Mouse (Mus musculus): ENCODE measurements around the gene Nedd9. TPM values are rescaled to one million over a fixed set of nuclear protein-coding genes. Genes with fewer than 3 reads are reported as not detected.

The Nedd9 gene
- total and polyA plus RNA-seq, 3 experiments = 0.15 to 0.25 TPM; not detected in 1

DNA sequence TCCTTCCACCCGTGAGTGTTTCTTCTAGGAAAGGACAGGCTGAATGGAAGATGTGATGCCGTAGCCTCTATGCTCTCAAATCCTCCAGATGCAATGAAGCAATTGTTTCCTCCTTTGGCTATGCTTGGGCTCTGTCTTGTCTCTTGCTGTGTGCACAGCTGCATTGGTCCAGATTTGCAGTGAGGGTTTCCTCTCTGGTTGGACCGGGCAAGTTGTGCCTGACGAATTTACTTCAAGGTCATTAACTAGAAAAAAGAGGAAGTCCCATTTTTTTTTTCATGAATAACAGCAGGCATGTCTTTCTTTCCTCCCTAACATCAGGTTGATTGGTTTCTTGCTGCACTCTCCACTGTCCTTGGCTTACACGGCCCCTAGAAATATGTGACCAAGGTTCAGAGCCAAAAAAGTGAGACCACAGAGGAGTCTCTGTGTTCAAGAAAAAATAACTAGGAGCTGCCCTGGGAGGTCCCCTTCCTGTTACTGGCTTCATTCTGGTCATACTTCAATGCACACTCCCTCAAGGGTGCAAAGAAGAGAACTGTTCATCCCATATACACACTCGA, 84.6 kb downstream of the Nedd9 start:
- Histone ChIP-seq H3K36me3 (ENCODE audit: control insufficient read depth in 1 of 2, insufficient read depth in 2 of 2, low read length in 2 of 2) (no peaks in the 10 kb centered on the region), H3K9me3 (replicated peaks; ENCODE audit: insufficient read depth, low read length) (no peaks in the 10 kb centered on the region), H3K27ac (ENCODE audit: control insufficient read depth, low read depth, low read length) (no peak overlapping the region), H3K27me3 (ENCODE audit: control insufficient read depth in 1 of 2, insufficient read depth in 2 of 2, low read length in 2 of 2) (no peaks in the 10 kb centered on the region), H3K4me3 (ENCODE audit: control insufficient read depth in 1 of 2, insufficient read depth in 1 of 2, low read depth in 2 of 2, low read length in 2 of 2) (no peak overlapping the region), H3K4me1 (ENCODE audit: control insufficient read depth in 1 of 2, insufficient read depth in 2 of 2, low read length in 2 of 2) (no peaks in the 10 kb centered on the region), H3K79me2 (ENCODE audit: control insufficient read depth, insufficient read depth, low read length, poor library complexity) (no peaks in the 10 kb centered on the region), H3K9ac (ENCODE audit: control insufficient read depth, low read depth, low read length, poor library complexity, severe bottlenecking) (no peak overlapping the region)
- 0 out of 2 replicates have a peak, but pooled peaks have one; percentile 38 for TF ChIP-seq ZNF384 (IDR thresholded peaks at IDR 0.05; ENCODE audit: low read depth, low read length)
- no peak for TF ChIP-seq HCFC1 (IDR thresholded peaks at IDR 0.05; ENCODE audit: low read depth, low read length)
- no peak for TF ChIP-seq EP300 (IDR thresholded peaks at IDR 0.05; ENCODE audit: low read depth in 1 of 2, low read length in 2 of 2)
- no peak for TF ChIP-seq USF2 (IDR thresholded peaks at IDR 0.05; ENCODE audit: borderline replicate concordance in 1 of 2, insufficient read depth in 1 of 2, low read depth in 1 of 2, low read length in 2 of 2)
- no peak for TF ChIP-seq RAD21 (IDR thresholded peaks at IDR 0.05; ENCODE audit: low read depth, low read length)
- no peak for TF ChIP-seq ZKSCAN1 (IDR thresholded peaks at IDR 0.05; ENCODE audit: low read depth, low read length)
- DNase-seq (ENCODE audit: low read depth, low spot score) = no peak

DNA sequence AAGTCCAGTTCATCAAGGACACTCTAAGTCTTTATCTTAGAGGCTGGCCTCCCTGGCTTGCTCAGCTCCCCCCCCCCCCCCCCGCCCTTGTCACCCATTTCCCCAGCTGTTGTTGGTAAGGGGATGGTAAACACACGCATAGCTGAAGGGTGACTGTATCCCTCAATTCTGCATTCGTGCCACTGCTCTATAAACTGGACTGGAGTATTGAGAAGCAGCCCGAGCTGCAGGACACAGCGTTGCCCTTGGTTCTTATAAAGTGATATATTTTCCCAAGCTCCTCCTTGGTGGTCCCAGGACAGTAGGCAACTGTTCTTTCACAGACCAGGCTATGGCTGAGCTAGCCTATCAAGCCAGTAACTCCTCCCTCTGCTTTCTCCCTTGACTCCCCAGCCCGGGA, 85.4 kb downstream of the Nedd9 start:
- Histone ChIP-seq H3K9me3 (replicated peaks; ENCODE audit: insufficient read depth, low read length) (no peaks in the 10 kb centered on the region), H3K27me3 (ENCODE audit: control insufficient read depth in 1 of 2, insufficient read depth in 2 of 2, low read length in 2 of 2) (no peaks in the 10 kb centered on the region), H3K4me3 (ENCODE audit: control insufficient read depth in 1 of 2, insufficient read depth in 1 of 2, low read depth in 2 of 2, low read length in 2 of 2) (no peak overlapping the region), H3K79me2 (ENCODE audit: control insufficient read depth, insufficient read depth, low read length, poor library complexity) (no peaks in the 10 kb centered on the region), H3K4me1 (ENCODE audit: control insufficient read depth in 1 of 2, insufficient read depth in 2 of 2, low read length in 2 of 2) (no peaks in the 10 kb centered on the region), H3K9ac (ENCODE audit: control insufficient read depth, low read depth, low read length, poor library complexity, severe bottlenecking) (no peak overlapping the region), H3K27ac (ENCODE audit: control insufficient read depth, low read depth, low read length) (no peak overlapping the region), H3K36me3 (ENCODE audit: control insufficient read depth in 1 of 2, insufficient read depth in 2 of 2, low read length in 2 of 2) (no peaks in the 10 kb centered on the region)
- DNase-seq (ENCODE audit: low read depth, low spot score) = no peak
- TF ChIP-seq ZC3H11A (IDR thresholded peaks at IDR 0.05; ENCODE audit: low read depth, low read length) = no peak
- no peak for TF ChIP-seq KAT2A (conservative IDR thresholded peaks at IDR 0.05; ENCODE audit: low read depth, low read length)
- no peak for TF ChIP-seq CHD2 (IDR thresholded peaks at IDR 0.05; ENCODE audit: low read length)
- TF ChIP-seq MAZ (IDR thresholded peaks at IDR 0.05; ENCODE audit: low read depth, low read length) = no peak
- TF ChIP-seq E2F4 (IDR thresholded peaks at IDR 0.05; ENCODE audit: borderline replicate concordance, low read depth, low read length) = no peak

DNA sequence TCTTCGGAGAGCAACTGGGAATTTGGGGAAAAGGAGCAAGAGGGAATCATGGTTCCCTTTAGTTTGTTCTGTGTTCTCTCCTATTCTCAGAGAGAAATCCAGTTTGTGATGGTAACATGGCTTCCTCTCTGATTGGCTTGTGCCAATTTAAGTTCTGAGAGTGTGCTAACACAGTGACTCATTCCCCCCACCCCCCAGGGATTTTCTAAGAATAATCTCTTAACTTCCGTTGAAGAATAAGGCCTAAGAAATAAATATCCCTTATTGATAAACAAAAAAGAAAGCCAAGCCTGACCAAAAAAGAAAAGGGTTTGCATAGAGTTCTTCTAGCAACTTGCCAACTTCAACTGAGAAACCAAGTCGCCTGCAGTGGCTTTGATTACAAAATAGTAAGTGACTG, 86.9 kb downstream of the Nedd9 start:
- no peak for DNase-seq (ENCODE audit: low read depth, low spot score)

More for the DNA sequence above, 86.9 kb downstream of the Nedd9 start:
- Histone ChIP-seq H3K27ac (ENCODE audit: control insufficient read depth, low read depth, low read length) (no peak overlapping the region), H3K4me3 (ENCODE audit: control insufficient read depth in 1 of 2, insufficient read depth in 1 of 2, low read depth in 2 of 2, low read length in 2 of 2) (no peak overlapping the region), H3K9me3 (replicated peaks; ENCODE audit: insufficient read depth, low read length) (no peaks in the 10 kb centered on the region), H3K4me1 (ENCODE audit: control insufficient read depth in 1 of 2, insufficient read depth in 2 of 2, low read length in 2 of 2) (no peaks in the 10 kb centered on the region), H3K9ac (ENCODE audit: control insufficient read depth, low read depth, low read length, poor library complexity, severe bottlenecking) (no peak overlapping the region), H3K27me3 (ENCODE audit: control insufficient read depth in 1 of 2, insufficient read depth in 2 of 2, low read length in 2 of 2) (no peaks in the 10 kb centered on the region), H3K79me2 (ENCODE audit: control insufficient read depth, insufficient read depth, low read length, poor library complexity) (no peaks in the 10 kb centered on the region), H3K36me3 (ENCODE audit: control insufficient read depth in 1 of 2, insufficient read depth in 2 of 2, low read length in 2 of 2) (no peaks in the 10 kb centered on the region)
- TF ChIP-seq GATA1 (IDR thresholded peaks at IDR 0.05; ENCODE audit: low read depth, low read length) (no peak), SMC3 (IDR thresholded peaks at IDR 0.05; ENCODE audit: low read depth, low read length) (no peak), UBTF (IDR thresholded peaks at IDR 0.05; ENCODE audit: borderline replicate concordance, insufficient read depth, low read depth, low read length) (no peak), E2F4 (IDR thresholded peaks at IDR 0.05; ENCODE audit: borderline replicate concordance, low read depth, low read length) (no peak), ETS1 (IDR thresholded peaks at IDR 0.05; ENCODE audit: low read depth, low read length) (no peak), EP300 (IDR thresholded peaks at IDR 0.05; ENCODE audit: low read depth in 1 of 2, low read length in 2 of 2) (no peak), JUND (IDR thresholded peaks at IDR 0.05; ENCODE audit: low read depth, low read length) (no peak), MYC (IDR thresholded peaks at IDR 0.05; ENCODE audit: low read depth, low read length) (no peak), RCOR1 (IDR thresholded peaks at IDR 0.05; ENCODE audit: low read depth, low read length) (no peak)
